Mouse (Mus musculus) heart, embryonic 15.5 days (tissue): ENCODE measurements around the gene Meis2. TPM values are rescaled to one million over a fixed set of nuclear protein-coding genes. Genes with fewer than 3 reads are reported as not detected.
A peak's percentile ranks its signal among the peaks of the same experiment; 100 is the strongest.

Source experiments
- ATAC-seq: fragments of 200-750 bp; cut with Nextera tagmentation; replicated peaks from 2 replicates; pipeline ENCODE4 v1.8.0; 2017; ENCODE audit warnings: low read depth, moderate TSS enrichment; ENCODE audit not compliant: insufficient number of reproducible peaks, insufficient read depth, low FRiP score
- H3K27ac ChIP-seq: fragments of 300-500 bp; sonication (generic); 2 replicates; pipeline ENCODE4 v1.5.1; 2015; ENCODE audit warnings: mild to moderate bottlenecking, inconsistent platforms
- H3K27me3 ChIP-seq: fragments of 300-500 bp; sonication (generic); 2 replicates; pipeline ENCODE4 v1.6.1; 2015; ENCODE audit warnings: inconsistent platforms
- H3K36me3 ChIP-seq: fragments of 300-500 bp; sonication (generic); 2 replicates; pipeline ENCODE4 v1.6.1; 2015; ENCODE audit warnings: mild to moderate bottlenecking, inconsistent platforms
- H3K4me1 ChIP-seq: fragments of 300-500 bp; sonication (generic); replicated peaks from 2 replicates; pipeline ENCODE4 v1.6.1; 2015; ENCODE audit warnings: inconsistent platforms
- H3K4me2 ChIP-seq: fragments of 300-500 bp; sonication (generic); 2 replicates; pipeline ENCODE4 v1.6.1; 2015; ENCODE audit warnings: inconsistent platforms, mild to moderate bottlenecking, moderate library complexity
- H3K4me3 ChIP-seq: fragments of 300-500 bp; sonication (generic); 2 replicates; pipeline ENCODE4 v1.5.1; 2015; ENCODE audit warnings: mild to moderate bottlenecking, inconsistent platforms
- H3K9ac ChIP-seq: fragments of 300-500 bp; sonication (generic); 2 replicates; pipeline ENCODE4 v1.6.1; 2015; ENCODE audit warnings: mild to moderate bottlenecking, inconsistent platforms
- H3K9me3 ChIP-seq: fragments of 300-500 bp; sonication (generic); replicated peaks from 2 replicates; pipeline ENCODE4 v1.6.1; 2016; ENCODE audit warnings: inconsistent platforms
- WGBS: fragments of 180-500 bp; shearing (Covaris S2); methylation state at CpG from one replicate; pipeline ENCODE4 v1.1.7; 2015; ENCODE audit warnings: mixed read lengths; 5-methylcytosine and 5-hydroxymethylcytosine counted together
- polyA plus RNA-seq: library from polyadenylated mRNA; unstranded; fragments of >200 nt; fragmentation: Nextera tagmentation; extraction: Ambion mirVana; gene quantifications from 2 replicates; pipeline ENCODE4 v1.2.1, GENCODE M21; 2015

The Meis2 gene
- polyA plus RNA-seq, 1 experiment from 2014 or later, result 25.7 TPM

DNA sequence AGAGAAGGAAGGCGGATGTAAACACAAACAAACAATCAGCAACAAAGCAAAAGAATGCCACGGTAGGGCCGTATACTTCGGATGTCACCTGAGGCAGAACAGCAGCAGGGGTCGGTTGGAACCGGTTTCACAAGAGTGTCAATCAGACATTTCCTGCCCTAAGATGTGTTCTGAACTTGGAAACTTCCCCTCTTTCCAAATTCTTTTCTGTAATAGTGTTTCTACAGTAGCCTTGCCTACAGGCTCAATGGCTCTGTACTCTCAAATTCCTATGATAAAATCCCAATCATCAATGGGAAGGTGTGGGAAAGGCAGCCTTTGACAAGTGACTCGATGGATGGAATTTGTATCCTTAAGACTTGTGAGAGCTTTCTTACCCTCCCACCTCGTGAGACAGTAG is 96.4 kb downstream of the Meis2 start:
- Histone ChIP-seq H3K27ac (no peak overlapping the region), H3K4me3 (no peak overlapping the region), H3K36me3 (no peaks in the 10 kb centered on the region), H3K4me1 (peaks cover 12% of the 10 kb centered on the region), H3K9me3 (no peaks in the 10 kb centered on the region), H3K9ac (no peak overlapping the region), H3K4me2 (no peak overlapping the region), H3K27me3 (no peaks in the 10 kb centered on the region)
- WGBS, result 53% methylated on average over 8 of the region's 8 CpGs
- ATAC-seq, result no peak

DNA sequence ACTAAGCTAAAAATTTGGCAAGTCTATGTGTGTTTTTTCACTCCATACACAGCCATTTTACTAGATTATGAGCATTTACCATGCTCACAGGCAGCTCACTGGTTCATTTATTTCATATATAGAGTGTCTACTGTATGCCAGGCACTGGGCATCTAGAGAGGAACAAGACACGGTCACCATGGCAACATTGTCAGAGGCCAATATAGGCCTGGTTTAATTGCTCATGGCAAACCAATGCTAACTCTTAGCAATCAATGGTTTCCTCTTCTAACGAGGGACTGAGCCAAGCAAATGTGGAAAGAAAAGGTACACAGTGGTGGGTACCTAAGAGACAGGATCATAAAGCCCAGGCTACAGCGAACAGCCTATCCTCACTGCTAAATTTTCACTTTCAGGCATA is 100.7 kb downstream of the Meis2 start:
- H3K4me2 ChIP-seq, result no peak overlapping the region
- no peaks in the 10 kb centered on the region for H3K9me3 ChIP-seq
- no peaks in the 10 kb centered on the region for H3K27me3 ChIP-seq
- H3K4me1 ChIP-seq, result peaks cover 28% of the 10 kb centered on the region
- no peaks in the 10 kb centered on the region for H3K36me3 ChIP-seq
- no peak overlapping the region for H3K9ac ChIP-seq
- ATAC-seq, result no peak
- no peak overlapping the region for H3K27ac ChIP-seq
- 89% methylated on average over 3 of the region's 3 CpGs for WGBS
- H3K4me3 ChIP-seq, result no peak overlapping the region

DNA sequence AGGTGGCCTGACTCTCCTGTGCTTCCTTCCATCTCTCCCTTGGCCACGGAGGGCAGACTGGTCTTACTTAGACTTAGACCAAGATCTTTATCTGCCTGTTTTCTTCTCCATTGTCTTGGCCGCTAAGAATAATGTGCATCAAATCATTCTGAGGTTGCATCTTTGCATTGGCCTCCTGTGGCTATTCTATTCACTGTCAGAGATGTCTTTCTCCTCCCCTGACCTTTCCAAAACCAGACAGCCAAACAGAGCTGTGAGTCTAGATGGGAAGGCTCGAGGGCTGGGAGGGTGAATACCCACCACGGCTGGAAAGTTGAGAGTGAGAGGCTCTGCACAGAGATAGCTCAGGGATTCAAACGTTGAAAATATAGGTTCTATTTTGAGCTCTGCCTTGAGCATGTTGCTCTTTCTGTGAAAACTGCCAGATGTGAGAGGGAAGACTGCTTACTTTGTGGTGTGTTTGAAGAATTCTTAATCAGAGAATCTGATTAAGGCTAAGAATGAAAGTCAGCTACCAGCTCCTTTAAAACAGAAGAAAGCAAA is 102.3 kb downstream of the Meis2 start:
- Histone ChIP-seq H3K4me2 (peak overlapping the region; percentile 21), H3K4me3 (no peak overlapping the region), H3K27ac (peak overlapping the region; percentile 60), H3K9ac (no peak overlapping the region), H3K9me3 (no peaks in the 10 kb centered on the region), H3K27me3 (no peaks in the 10 kb centered on the region), H3K36me3 (no peaks in the 10 kb centered on the region), H3K4me1 (peaks cover 26% of the 10 kb centered on the region)
- no peak for ATAC-seq
- WGBS, result 15% methylated on average over 5 of the region's 5 CpGs

DNA sequence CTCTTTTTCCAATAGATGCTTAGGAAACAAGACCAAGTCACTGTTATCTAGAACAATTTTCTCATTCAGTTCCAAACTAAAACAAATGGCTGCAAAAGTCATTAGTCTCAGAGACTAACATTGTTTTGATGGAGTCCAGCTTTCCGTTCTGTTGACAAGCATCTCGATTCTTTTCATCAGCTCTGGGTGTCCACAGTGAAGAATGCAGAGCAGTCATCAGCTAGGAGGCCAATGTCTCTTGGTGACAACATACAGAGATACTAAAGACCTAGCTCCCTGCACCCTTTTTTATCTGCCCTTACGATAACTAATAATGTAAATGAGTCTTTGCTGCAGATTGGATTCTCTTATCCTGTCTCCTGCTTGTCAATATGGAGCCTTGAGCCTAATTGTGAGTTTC is 102.9 kb downstream of the Meis2 start:
- H3K4me2 ChIP-seq, result peak overlapping the region; percentile 21
- H3K27me3 ChIP-seq, result no peaks in the 10 kb centered on the region
- H3K9ac ChIP-seq, result no peak overlapping the region
- no peaks in the 10 kb centered on the region for H3K9me3 ChIP-seq
- H3K27ac ChIP-seq, result peak overlapping the region; percentile 60
- WGBS, result 20% methylated on average over 3 of the region's 3 CpGs
- peaks cover 28% of the 10 kb centered on the region for H3K4me1 ChIP-seq
- peak; percentile 84 for ATAC-seq
- H3K4me3 ChIP-seq, result no peak overlapping the region
- H3K36me3 ChIP-seq, result no peaks in the 10 kb centered on the region

DNA sequence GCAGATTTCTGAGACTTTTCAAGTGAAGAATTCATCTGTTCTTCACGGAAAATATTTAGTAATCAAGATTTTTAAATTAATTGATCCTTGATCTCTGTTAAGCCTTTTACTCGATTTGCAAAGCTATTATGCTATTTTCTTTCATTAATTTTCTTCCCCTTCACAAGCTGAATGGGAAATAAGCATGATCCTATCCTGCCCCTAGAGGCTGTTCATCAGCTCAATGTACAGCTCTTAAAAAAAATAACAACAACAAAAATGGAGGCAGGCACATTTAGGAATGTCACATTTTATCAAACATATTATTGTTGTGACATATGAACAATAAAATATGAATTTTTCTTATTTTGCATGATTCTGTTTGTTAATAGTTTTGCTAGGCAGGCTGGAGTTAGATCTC is 103.5 kb downstream of the Meis2 start:
- Histone ChIP-seq H3K27me3 (no peaks in the 10 kb centered on the region), H3K27ac (no peak overlapping the region), H3K36me3 (no peaks in the 10 kb centered on the region), H3K9ac (no peak overlapping the region), H3K4me2 (no peak overlapping the region), H3K9me3 (no peaks in the 10 kb centered on the region), H3K4me1 (peaks cover 31% of the 10 kb centered on the region), H3K4me3 (no peak overlapping the region)
- 75% methylated on average over 2 of the region's 2 CpGs for WGBS
- no peak for ATAC-seq

DNA sequence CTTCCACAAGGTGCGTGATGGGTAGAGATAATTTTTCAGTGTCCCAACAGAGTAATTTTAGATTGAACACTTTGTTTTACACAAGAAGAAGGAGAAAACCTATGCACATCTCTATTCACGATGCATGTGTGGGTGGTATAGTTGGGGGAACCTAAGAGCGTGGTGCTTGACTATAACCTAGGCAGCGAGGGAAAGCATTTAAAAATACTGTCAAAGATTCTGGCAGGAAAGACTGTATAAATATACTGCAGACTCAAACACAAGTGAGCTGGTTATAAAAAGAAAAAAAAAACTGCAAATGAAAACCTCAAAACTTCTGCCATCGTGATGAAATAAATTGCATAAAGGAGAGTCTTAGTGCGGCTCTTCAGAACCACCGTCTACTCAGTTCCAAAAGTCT is 105.0 kb downstream of the Meis2 start:
- no peak overlapping the region for H3K27ac ChIP-seq
- no peak overlapping the region for H3K9ac ChIP-seq
- no peak overlapping the region for H3K4me2 ChIP-seq
- H3K36me3 ChIP-seq, result no peaks in the 10 kb centered on the region
- no peaks in the 10 kb centered on the region for H3K27me3 ChIP-seq
- H3K9me3 ChIP-seq, result no peaks in the 10 kb centered on the region
- 88% methylated on average over 7 of the region's 7 CpGs for WGBS
- no peak for ATAC-seq
- peaks cover 35% of the 10 kb centered on the region for H3K4me1 ChIP-seq
- H3K4me3 ChIP-seq, result no peak overlapping the region

DNA sequence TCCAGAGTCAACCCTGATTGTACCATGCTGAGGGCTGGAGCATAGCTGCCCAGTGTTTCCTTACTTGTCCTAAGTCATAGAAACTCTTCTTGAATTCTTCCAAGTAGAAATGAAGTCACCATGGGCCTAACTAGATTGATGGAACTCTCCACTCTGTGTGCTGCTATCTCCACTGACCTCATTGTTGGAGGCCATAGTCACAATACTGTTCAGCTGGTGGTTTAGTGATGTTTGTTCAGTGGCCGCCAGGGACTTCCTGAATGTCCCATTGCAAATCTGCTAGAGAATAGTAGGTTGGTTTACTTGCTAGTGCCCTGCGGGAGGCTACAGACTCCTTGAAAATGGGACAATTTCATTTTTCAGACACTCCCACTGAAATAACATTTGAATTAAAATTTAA is 108.9 kb downstream of the Meis2 start:
- H3K27ac ChIP-seq, result no peak overlapping the region
- no peak overlapping the region for H3K4me3 ChIP-seq
- H3K9me3 ChIP-seq, result no peaks in the 10 kb centered on the region
- H3K27me3 ChIP-seq, result no peaks in the 10 kb centered on the region
- no peak overlapping the region for H3K4me2 ChIP-seq
- WGBS, result 73% methylated on average over 2 of the region's 2 CpGs
- ATAC-seq, result no peak
- H3K4me1 ChIP-seq, result peaks cover 10% of the 10 kb centered on the region
- no peak overlapping the region for H3K9ac ChIP-seq
- H3K36me3 ChIP-seq, result no peaks in the 10 kb centered on the region

DNA sequence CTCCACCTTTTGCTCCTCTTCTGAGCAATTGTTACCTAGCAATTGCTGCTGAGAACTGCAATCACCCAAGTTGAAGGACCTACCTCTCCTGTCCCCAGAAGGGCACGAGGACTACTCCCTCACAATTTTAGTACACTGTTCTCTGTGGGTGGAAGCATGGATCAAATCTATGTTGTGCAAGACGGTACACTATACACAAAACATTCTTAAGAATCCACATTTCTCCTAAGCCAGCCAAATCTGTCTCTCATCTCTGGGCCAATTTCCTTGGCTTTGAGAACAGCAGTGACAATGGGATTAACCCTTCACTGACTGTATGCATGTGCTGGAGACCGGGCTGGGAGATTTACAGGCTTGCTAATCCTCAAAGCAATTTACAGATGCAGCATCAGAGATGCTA is 115.0 kb downstream of the Meis2 start:
- no peak for ATAC-seq
- no peak overlapping the region for H3K27ac ChIP-seq
- H3K4me3 ChIP-seq, result no peak overlapping the region
- H3K9me3 ChIP-seq, result no peaks in the 10 kb centered on the region
- 0 out of 2 replicates have a peak, but pooled peaks cover 6% of the 10 kb centered on the region for H3K36me3 ChIP-seq
- peaks cover 26% of the 10 kb centered on the region for H3K4me1 ChIP-seq
- H3K9ac ChIP-seq, result no peak overlapping the region
- WGBS, result 61% methylated on average over 3 of the region's 3 CpGs
- H3K27me3 ChIP-seq, result no peaks in the 10 kb centered on the region
- no peak overlapping the region for H3K4me2 ChIP-seq

DNA sequence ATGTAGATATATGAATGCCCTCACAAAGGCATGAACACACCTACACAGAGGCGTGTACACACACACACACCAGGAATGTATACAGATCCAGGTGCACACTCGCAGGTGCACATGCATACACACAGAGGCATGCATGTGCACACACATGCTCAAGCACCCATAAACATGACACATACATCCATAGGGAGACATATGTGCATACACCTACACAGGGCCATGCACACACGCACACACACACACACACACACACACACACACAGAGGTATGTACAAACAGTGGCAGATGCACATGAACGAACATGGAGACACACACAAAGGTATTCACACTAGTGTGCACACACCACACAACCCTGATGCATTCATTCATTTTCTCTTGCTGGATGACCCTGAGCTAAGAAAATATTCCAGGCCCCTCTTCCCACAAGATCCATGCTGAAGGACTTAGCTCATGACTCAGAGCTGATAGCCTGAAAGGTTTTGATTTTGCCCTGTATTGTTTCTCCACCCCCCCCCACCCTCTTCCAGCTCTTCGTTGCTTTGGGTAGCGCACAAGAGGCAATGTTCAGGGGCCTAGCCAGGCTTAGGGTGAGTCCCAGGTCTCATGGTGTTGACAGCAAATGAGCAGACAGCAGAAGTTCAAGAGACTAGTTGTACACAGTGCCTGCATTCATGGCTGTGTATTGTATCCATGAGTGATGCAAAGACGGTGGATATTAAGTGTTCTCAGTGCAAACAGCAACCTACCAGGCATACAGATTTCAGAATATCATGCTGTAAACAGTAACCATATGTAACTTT is 116.8 kb downstream of the Meis2 start:
- 69% methylated on average over 7 of the region's 7 CpGs for whole genome bisulfite sequencing
- H3K27ac ChIP-seq, result peak overlapping the region; percentile 58
- H3K4me1 ChIP-seq, result peaks cover 26% of the 10 kb centered on the region
- ATAC-seq, result peak; percentile 60
- H3K4me3 ChIP-seq, result no peak overlapping the region
- no peak overlapping the region for H3K9ac ChIP-seq
- H3K4me2 ChIP-seq, result no peak overlapping the region
- H3K9me3 ChIP-seq, result no peaks in the 10 kb centered on the region
- H3K36me3 ChIP-seq, result 0 out of 2 replicates have a peak, but pooled peaks cover 7% of the 10 kb centered on the region
- no peaks in the 10 kb centered on the region for H3K27me3 ChIP-seq

DNA sequence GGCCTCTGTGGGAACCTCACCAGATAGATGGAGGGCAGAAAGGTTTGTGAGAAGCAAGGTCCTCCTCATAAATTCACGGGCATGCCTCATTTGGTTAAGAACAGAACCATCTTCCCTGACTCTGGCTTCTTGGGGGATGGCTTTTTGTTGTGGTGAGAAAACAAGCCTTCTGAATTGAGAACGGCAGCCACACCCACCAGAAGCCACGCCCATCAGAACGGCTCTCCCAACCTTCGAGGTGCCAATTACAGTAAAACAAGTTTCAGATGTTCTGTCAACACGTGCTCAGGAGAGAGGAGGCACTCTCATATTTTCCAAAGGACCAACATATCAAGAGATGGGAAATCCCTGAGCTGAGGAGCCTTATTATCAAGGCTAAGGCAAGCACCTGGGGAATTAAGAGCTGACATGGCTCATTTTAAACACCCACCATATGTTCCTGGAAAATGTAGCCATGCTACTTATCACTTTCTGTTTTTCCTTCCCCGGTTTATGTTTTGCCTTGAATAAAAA is 117.9 kb downstream of the Meis2 start:
- no peak overlapping the region for H3K4me2 ChIP-seq
- H3K27me3 ChIP-seq, result no peaks in the 10 kb centered on the region
- H3K9me3 ChIP-seq, result no peaks in the 10 kb centered on the region
- no peak overlapping the region for H3K9ac ChIP-seq
- no peak overlapping the region for H3K4me3 ChIP-seq
- H3K27ac ChIP-seq, result 0 out of 2 replicates have a peak overlapping the region, but pooled peaks have one; percentile 8
- H3K4me1 ChIP-seq, result peaks cover 26% of the 10 kb centered on the region
- 0 out of 2 replicates have a peak, but pooled peaks cover 7% of the 10 kb centered on the region for H3K36me3 ChIP-seq
- 25% methylated on average over 7 of the region's 7 CpGs for WGBS
- no peak for ATAC-seq

DNA sequence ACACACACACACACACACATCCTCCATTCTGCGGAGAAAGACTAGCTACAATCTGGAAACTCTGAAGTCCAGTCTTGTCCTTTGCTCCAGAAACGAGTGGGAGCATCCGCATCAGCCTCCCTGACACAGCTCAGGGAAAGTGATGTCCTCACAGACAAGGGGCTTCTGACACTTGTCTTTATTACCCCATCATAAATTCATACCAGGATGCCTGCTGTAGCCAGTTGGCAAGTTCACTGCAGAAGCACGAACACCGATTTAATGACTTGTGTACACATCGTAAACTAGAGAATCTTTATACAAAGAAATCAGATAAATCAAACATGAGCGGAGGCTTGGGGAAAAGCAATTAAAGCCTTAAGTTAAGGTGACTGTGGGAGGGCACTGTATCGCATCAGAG is 122.6 kb downstream of the Meis2 start:
- no peak overlapping the region for H3K4me2 ChIP-seq
- no peak overlapping the region for H3K4me3 ChIP-seq
- H3K9me3 ChIP-seq, result no peaks in the 10 kb centered on the region
- peaks cover 24% of the 10 kb centered on the region for H3K4me1 ChIP-seq
- H3K27me3 ChIP-seq, result no peaks in the 10 kb centered on the region
- no peak for ATAC-seq
- H3K27ac ChIP-seq, result no peak overlapping the region
- H3K9ac ChIP-seq, result no peak overlapping the region
- WGBS, result 80% methylated on average over 8 of the region's 8 CpGs
- H3K36me3 ChIP-seq, result 0 out of 2 replicates have a peak, but pooled peaks cover 4% of the 10 kb centered on the region
